Mouse (Mus musculus): ENCODE measurements around the gene Casc1.

Gene Casc1

DNA sequence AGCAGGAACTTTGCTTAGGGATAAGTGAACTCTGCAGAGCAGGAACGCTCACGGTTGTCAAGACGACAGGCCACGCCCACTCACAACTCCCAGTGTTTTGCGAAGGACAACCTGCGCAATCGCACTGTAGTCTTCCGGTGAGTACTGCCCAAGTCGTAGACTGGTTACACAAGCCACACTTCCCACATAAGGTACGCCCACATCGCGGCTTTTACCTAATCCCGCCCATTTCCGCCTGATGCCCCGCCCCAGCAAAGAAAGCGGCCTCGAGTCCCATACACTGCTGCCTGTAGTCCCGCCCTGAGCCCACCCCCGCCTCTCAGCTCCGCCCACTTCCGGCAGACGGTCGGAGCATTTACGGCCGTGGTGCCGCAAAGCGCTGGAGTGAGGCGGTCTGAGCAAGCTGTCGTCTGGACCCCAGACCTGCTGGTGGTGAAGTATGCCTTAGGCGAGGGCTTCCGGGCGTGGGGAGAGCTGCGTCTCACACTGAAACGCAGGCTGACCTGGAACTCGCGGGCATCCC lies at the start of gene Casc1, which contains the start of gene Etfrf1:
Gene Casc1 (minus strand): TSS at position 190 of the 523 bp plus-strand sequence.
Gene Etfrf1 (plus strand): TSS at position 319 of the 523 bp plus-strand sequence.
- peak; percentile 99 for DNase-seq (ENCODE audit: low spot score)

DNA sequence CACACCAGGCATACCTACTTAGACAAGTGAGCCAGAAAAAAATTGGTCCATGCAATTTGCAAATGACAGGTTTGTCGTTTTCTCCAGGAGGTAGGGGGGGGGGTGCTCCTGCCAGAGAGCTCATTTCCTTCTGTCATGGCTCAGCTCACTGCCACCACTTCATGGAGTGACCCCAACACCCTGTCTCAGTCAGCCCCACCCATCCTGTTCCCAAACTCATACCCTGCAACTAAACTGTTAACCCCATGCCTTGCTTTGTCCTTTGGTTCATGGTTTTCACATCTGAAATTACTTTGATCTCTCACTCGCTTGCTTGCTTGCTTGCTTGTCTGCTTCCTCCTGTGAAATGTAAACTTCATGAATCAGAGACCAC lies 45.9 kb upstream of the Casc1 start:
- no peak for DNase-seq (ENCODE audit: low spot score)

DNA sequence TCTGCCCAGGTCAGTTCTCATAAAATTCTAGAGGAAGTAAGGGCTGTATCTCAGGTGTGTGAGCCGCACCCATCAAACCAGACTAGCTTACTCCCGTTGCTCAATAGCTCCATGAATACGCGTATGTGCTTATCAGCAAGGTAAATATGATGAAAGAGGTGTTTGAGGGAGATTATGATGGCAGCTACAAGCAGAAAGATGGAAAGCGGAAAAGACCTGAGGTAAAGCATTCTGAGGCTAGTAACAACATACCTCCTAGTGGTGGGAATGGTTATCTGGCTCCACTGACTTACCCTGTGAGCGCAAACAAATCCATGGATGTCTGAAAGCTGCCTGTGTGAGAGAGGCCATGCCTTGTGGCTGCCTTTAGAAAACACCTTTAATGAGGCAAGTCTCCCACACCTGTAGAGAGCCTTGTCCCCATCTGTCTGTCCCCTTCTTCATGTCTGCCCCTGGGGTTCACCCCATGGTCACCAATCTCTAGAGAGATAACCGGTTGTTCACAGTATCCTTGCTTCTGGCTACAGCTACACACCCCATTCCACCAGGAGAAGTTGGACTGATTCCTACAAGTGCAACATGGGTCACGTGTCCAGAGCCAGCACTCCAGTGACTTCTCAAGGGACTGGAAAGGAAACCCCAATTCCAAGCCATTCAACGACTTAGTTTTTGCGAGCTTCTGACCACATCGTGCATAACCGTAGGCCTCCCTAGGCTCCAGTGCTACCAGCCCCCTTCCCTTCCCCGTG lies 45.3 kb upstream of the Casc1 start:
- no peak for DNase-seq (ENCODE audit: low spot score)

DNA sequence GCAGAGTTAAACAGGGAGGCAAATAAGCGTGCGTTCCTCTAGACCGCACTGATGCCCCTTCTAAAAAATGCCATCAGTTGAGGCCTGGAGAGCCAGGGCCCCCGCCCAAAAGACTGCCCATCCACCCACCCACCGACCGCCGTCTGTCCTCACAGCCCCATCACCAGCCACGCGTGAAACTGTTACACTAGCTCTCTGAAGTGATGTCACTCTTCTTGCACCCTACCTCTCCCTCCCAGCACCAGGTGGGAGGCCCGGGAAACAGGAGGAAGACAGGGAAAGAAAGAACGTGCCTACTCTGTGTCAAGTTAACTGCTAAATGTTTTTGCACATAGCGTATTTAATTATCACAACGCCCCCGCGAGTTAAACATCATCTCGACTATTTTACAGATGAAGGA lies 40.0 kb upstream of the Casc1 start:
- DNase-seq (ENCODE audit: low spot score) = no peak

DNA sequence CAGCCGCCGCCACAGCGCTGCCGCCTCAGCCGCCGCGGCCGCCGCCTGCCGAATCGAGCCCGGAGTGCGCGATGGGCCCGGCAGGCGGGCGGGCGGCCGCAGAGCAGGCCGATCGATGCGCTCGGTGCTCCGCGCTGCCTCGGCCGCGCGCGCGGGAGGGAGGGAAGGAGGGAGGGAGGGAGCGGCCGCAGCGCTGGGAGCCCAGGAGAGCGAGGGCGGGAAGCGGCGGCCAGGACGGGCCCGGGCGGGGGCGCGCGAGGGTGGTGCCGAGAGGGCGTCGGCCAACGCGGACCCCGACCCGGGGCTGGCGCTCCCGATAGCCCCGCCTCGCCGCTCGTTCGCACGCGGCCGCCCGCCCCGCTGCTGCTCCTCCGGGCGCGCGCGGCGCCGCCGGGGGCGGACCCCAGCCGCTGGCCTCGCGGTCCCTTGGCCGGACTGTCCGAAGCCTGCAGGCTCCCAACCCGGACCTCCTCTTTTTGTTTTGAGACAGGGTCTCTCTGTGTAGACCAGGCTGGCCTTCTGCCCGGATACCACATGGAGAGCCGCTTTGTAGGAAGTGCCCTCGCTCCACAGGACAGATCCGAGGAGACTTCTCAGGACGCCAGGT lies 39.5 kb upstream of the Casc1 start, which contains the start of gene Kras:
Gene Kras (minus strand): TSS at position 55 of the 607 bp plus-strand sequence.
- DNase-seq (ENCODE audit: low spot score) = peak; percentile 90

DNA sequence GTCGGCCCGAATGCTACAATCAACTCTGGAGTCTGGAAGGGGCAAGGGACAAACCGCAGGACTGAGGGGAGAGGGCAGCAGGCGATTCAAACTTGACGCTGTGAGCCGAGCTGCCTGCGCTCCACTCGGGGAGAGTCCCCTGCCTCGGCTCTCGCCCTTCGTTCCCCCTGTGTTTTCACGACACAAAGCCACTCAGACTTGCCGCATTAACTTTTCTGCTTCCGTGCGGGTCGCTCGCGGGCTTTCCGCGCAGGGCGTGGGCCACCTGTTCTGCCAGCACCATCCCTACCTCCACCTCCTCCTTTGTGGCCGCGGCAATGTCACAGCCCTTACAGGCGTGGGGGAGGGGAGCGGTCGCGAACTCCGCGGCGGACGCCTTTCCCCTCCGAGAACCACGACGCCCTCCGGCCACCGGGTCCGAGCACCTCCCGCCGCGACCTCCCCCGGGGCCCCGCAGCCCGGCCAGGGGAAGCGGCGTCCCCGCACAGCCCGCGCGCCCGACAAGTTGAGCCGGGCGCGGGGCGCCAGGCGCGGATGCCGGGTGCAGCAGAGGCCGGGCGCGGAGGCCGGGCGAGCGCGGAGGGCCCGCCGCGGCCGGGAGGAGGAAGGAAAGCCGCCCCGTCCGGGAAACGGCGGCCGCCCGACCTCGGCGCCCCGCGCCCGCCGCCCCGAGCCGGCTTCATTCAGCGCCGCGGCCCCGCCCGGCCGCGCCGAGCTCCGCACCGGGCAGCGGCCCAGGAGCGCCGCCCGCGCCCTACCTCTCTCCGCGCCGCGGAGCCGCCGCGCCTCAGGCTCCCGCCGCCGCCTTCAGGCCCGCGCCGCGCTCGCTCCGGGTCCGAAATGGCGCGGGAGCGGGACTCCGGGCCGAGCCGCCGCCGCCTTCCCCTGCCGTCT lies 38.7 kb upstream of the Casc1 start:
- peak; percentile 11 for DNase-seq (ENCODE audit: low spot score)

DNA sequence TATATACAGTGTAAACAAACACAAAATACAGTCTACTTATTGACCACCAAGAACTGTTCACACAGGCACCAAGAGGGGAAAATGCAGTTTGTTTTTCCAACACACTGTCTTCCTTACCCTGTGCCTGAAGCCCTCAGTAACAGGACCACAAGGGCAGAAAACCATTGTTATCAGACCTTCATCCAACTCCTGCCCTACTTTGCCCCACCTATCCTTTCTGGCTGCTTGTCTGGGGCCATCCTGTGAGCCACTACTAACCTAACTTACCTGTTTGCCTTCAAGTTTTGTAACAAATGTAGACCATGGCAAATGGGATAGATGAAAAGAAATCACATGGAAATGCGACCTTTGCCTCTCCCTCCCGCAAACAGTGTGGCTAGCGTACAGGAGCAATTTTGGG lies 37.1 kb upstream of the Casc1 start:
- DNase-seq (ENCODE audit: low spot score) = no peak

DNA sequence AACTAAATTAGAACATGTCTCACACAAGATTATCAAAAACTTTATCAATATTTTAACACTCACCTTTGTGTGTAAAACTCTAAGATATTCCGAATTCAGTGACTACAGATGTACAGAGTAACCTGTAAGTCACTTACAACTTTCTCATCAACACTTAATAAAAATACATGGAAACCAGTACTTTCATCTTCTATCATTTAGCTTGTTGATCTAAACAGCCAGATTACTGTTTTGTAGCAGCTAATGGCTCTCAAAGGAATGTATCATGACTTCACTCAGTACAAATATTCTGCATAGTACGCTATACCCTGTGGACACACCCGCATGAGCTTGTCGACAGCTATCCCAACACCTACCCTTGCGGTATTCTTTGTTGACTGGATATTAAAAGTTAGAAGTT lies 36.0 kb upstream of the Casc1 start:
- no peak for DNase-seq (ENCODE audit: low spot score)

DNA sequence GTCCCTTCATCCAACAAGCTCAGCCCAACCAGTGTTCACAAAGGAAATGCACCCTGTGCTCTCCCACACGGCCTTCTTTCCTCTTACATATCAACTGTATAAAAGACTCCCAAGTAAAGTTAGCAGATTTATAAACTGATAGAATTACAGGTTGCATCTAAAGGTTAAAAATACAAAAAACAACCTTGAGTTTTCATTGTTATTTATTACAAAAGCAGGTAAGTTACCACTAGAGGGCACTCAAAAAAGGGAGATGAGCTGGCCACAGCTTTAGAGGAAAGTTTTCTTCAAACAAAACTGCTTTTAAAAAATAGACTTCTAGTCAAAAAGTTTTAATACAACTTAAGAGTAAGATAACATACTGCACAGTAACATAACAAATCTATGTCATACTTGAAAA lies 31.7 kb upstream of the Casc1 start:
- no peak for DNase-seq (ENCODE audit: low spot score)

DNA sequence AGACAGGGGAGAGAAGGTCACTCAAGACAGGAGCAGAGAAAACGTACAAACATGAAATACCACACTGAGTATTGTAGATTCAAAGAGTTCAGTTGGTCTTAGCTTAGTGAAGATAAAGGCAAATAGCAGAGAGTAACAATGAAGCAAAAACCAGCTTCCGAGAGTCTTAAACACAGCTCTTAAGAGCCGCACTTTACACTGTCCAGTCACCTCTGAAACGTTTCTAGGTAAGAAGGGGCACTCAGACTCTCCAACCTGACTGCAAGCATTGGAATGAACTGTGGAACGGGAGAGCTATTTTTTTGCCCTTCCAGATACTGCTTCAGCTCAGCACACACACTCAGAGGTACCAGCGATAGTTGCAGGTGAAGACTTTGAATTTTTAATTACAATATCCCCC lies 29.5 kb upstream of the Casc1 start:
- DNase-seq (ENCODE audit: low spot score) = no peak

DNA sequence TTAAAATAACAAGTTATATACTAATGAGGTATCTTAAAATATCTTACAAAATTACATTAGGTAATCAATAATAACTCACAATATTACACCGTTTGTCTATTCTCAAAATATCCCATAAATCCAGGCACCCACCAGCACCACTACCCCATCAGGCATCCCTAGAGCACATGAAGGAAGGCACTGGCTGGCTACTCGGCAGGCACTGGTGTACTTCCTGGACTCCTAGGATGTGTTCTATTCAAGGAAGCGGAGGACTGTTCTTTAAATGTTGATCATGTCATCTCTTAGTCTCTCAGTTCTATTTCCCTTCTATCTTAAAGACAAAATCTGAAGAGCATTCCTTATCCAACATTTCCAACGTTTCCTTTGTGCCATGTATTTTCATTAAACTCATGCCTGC lies 26.3 kb upstream of the Casc1 start:
- no peak for DNase-seq (ENCODE audit: low spot score)

DNA sequence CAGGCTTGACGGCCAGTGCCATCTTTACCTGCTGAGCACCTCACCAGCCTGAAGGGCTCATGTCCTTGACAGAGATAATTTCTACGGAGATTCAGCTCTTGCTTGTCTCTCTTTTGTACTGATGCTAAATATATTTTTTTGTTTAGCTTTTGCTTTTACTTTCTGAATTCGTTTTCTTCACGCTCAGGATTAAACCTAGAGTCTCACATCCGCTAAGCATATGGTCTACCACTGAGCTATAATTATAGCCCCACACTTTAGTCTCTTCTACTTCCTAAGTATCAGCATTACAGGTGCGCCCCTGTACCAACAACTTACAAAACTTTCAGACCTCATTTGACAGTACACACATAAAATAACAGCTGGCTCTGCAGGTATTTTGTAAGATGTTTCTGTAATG lies 24.6 kb upstream of the Casc1 start:
- DNase-seq (ENCODE audit: low spot score) = no peak

DNA sequence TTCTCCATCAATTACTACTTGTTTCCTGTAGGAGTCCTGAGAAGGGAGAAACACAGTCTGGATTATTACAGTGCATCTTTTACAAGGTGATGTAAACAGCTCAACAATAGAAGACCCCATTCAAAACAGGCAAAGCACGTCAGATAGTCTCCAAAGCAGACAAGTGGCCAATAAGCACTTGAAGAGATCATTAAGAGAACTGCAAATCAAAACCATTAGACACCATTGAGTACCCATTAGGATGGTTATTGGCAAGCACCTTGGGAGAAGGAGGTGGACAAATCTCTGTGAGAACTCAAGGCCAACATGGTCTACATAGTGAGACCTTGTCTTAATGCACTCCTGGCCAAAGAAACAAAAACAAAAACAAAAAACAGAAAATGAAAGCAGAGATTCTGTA lies 23.6 kb upstream of the Casc1 start:
- DNase-seq (ENCODE audit: low spot score) = no peak

DNA sequence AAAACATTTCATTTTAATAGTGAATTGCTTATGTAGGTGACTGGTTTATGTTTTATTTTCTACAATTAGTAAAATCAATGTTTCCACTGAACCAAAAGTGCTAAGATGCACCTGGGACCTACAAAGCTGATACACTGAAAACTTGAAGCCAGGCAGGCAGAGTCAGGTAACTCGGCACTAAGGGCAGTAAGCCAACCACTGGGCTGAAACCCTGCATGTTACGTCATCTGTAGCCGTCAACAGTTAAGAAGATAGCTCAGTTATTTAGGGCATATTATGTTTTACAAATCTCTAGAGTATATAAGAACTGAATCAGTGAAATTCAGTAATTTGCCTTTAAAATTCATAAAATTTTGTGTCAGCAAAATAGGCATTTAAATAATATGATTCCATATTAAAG lies 15.5 kb upstream of the Casc1 start:
- no peak for DNase-seq (ENCODE audit: low spot score)

DNA sequence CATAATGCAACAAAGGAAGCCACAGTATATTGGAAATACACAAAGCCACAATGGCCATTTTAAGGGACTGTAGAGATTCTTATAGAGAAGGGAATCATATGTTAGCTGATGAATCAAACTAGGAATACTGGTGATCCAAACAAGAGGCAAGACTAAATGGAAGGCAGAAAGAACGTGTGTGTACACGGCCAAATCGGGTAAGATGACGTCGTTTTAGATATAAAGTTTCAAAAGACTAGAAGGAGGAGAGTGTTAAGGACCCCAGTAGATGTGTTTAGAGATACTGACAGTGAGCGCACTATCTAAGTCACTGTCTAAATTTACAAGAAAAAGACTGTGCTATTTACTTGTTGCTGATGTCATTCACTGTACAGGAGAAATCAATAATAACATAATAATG lies 13.4 kb upstream of the Casc1 start:
- DNase-seq (ENCODE audit: low spot score) = no peak

DNA sequence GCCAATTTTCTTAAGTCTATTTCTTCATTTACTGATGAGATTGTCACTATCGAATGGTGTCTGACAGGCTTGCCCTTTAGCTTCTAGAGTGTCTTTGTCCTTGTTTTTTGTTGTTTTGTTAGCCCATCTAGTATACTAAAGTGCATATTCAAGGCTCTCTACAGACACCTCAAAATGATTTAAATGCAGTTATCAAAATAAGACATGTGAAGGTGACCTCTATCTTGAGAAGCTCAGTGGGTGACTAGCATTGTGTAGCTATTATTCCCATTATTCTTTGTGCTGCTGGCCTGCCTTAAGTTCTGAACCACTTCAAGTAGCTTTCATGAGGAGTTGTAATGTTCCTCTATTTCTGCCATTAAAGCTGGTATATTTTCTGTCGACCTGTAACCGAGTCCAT lies 5.0 kb upstream of the Casc1 start:
- DNase-seq (ENCODE audit: low spot score) = no peak

DNA sequence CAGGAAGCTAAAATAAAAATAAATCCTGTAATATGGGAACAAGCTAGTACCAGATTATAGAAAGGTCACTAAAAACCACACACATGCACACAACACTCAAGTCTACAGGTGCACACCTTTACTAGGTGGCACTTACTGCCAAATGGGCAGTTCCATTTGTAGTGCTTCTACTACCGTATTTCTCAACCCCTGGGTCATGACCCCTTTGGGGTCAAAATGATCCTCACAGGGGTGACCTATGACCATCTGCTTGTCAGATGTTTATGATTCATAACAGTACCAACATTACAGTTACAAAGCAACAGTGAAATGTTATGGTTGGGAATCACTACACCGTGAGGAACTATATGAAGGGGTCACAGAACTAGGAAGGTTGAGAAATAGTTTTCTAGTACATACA lies 3.1 kb upstream of the Casc1 start:
- DNase-seq (ENCODE audit: low spot score) = no peak

DNA sequence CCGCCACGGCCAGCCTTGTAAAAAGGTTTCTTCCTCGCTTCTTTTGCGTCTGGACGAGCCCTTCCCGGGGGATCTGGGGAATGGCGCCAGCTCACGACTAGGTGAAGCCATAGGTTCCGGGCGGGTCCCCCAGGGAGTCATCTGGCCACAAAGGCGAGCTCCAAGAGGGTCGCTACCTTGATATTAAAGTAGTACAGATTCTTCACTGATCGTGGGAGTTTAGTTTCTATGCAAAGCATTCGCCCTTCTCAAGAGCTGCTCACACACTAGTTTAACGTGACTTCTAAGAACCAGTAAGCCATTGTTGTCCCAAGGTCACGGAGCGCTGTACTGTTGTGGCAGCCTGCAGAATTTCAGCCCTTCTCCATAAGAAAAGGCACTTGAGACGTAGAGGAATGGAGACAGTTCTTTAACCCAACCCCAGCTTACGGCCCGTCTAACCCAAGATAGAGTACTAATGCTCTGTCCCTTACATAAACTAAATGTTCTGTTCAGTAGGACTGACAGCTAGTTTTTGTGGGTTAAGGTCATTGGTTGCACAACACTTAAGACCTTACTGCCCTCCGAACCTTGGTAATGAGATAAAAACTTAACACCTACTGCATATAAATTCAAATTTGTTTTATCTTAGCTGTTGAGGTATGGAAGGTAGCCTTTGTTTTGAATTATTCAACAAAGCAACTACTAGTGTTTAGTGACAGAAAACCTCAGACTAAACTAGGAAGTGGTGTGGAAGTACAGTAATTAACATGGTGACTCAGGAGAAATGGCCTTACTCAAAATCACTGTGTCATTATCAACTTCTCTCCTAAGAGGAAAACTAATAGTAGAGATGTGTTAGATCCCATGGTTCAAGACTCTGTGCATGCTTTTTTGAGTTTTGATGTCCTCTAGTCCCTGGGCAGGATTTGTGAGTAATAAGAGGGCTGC lies 836 bp upstream of the Casc1 start:
- DNase-seq (ENCODE audit: low spot score) = no peak

DNA sequence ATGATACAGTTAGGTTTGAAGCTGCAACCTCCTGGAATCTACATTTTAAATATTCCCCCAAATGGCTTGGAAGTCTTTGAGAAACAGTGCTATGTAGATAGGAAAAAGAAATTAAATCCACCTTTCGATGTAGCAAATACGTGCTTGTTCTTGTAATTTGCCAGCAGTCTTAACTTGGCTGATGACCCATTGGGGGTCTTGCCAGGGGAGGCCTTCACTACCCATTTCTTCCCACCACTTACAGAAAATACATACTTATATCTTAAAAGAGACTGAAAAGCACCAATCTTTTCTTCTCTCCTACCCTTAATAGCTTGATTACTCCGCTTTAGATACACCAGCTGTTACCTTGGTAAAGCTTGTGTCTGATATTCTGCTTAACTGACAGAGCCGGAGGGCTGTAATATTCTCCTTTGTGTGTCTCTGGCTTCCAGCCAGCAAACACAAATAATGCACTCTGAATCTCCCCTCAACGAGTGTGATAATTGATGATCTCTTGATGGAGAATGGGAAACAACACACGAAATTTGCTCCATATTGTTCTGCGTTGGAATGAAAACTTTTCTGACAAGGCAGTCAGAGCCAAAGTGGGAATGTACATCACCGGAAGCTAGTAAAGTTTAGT lies 637 bp downstream of the Casc1 start:
- DNase-seq (ENCODE audit: low spot score) = no peak

DNA sequence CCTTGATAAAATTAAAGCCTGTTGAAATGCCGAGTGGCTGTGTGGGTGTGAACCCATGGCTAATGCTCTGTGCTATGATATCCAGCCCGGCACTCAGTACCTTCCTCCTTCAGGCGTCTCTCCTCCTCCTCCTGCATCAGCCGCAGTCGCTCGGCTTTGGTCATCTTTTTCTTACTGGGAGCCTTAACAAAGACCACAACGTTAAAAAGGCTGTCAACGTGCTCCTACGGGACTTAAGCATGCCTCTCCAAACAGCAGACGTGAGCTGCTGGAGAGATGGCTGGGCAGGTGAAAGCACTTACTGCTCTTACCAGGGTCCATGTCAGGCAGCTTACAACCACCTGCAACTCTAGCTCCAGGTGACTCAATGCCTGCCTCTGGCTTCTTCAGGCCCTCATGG lies 5.7 kb downstream of the Casc1 start:
- no peak for DNase-seq (ENCODE audit: low spot score)

DNA sequence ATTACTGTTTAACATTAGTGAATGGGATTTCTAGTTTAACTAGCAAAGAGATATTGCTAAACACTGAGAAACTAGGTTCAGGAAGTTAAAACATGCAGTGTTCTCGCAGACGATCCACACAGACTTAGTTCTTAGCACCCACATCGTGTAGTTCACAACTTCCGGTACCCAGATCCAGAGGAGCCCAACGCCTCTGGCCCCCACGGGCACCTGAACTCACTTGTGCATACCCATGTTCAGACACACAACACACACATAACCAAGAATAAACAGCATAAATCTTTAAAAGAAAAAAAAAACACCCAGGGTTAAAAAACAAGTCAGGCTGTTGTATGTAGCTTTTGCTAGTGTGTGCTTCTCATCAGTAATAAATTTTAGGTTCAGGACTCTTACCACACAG lies 6.4 kb downstream of the Casc1 start:
- DNase-seq (ENCODE audit: low spot score) = no peak

Data from ovary, adult 18-20 months (tissue).